Mouse (Mus musculus): Measurements from ENCODE around the gene Rnf19b. TPM values are rescaled to one million over a fixed set of nuclear protein-coding genes. Genes with fewer than 3 reads are reported as not detected.
A peak's percentile ranks its signal among the peaks of the same experiment; 100 is the strongest.

Rnf19b gene
- polyA plus RNA-seq, 1 experiment from 2014 or later, result 6.2 TPM

DNA sequence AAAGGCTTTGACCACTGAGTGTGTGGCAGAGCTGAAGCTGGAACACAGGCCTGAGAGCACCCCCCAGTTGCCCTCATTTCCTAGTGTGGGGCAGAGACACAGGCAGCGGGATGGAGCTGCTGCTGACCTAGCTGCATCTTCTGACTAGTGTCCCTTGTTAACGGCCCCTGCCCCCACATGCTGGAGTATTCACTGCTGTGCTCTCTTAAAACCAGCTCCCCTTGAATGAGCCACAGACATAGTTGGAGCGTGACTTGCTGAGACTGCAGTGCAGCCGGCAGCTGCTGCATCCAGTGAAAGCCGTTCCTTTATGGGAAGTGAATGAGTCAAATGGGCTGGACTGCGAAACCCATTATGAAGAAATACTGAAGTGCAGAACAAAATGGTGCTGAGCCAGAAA, 23.4 kb downstream of the Rnf19b start:
- no peak for ATAC-seq (ENCODE audit: extremely low read depth, insufficient number of reproducible peaks, low FRiP score, low TSS enrichment)
- no peak overlapping the region for H3K27ac ChIP-seq (replicated peaks)

GRCm38 (mm10) chr4:129081939-129082338, 23.9 kb downstream of the Rnf19b start:
- Histone ChIP-seq H3K9me3 (peaks cover 9% of the 10 kb centered on the region; the same call in 1 of the 2 replicates), H3K9ac (no peak overlapping the region), H3K27ac (replicated peaks) (0 out of 2 replicates have a peak overlapping the region, but pooled peaks have one; percentile 5), H3K4me3 (no peak overlapping the region), H3K27me3 (replicated peaks) (no peaks in the 10 kb centered on the region), H3K36me3 (peaks cover 86% of the 10 kb centered on the region), H3K4me1 (peaks cover 6% of the 10 kb centered on the region; the same call in 1 of the 2 replicates), H3K4me2 (no peak overlapping the region)
- ATAC-seq (ENCODE audit: extremely low read depth, insufficient number of reproducible peaks, low FRiP score, low TSS enrichment), result no peak
- 70% methylated on average over 3 of the region's 3 CpGs for WGBS

More for the DNA sequence above, 23.4 kb downstream of the Rnf19b start:
- peaks cover 9% of the 10 kb centered on the region; the same call in 1 of the 2 replicates for H3K9me3 ChIP-seq
- no peak overlapping the region for H3K4me2 ChIP-seq
- peaks cover 6% of the 10 kb centered on the region; the same call in 1 of the 2 replicates for H3K4me1 ChIP-seq
- H3K4me3 ChIP-seq, result no peak overlapping the region
- WGBS, result 82% methylated on average over 6 of the region's 6 CpGs
- peaks cover 90% of the 10 kb centered on the region for H3K36me3 ChIP-seq
- no peak overlapping the region for H3K9ac ChIP-seq
- H3K27me3 ChIP-seq (replicated peaks), result no peaks in the 10 kb centered on the region

GRCm38 (mm10) chr4:129082379-129083115, 24.5 kb downstream of the Rnf19b start:
- 0 out of 2 replicates have a peak overlapping the region, but pooled peaks have one; percentile 5 for H3K27ac ChIP-seq (replicated peaks)

DNA sequence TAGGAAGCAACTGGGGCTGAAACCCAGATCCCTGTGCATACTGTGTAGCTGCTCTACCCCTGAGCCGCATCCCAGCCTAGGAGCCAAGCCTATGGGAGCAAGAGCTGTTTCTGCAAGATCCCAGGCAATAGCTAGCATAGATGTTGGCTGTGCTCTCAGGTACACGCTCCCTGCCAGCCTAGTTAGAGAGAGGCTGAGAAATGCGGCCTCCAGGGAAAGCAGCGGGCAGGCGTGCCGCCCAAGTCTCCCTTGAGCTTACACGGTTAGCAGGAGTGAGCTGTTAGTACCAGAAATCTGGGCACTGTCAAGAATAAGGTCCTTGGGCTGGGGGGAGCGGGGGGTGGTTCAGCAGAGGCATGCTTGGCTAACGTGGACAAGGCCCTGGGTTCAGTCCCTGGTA, 26.8 kb downstream of the Rnf19b start:
- H3K4me1 ChIP-seq, result peaks cover 6% of the 10 kb centered on the region; the same call in 1 of the 2 replicates
- H3K4me3 ChIP-seq, result no peak overlapping the region
- H3K27ac ChIP-seq (replicated peaks), result no peak overlapping the region
- whole genome bisulfite sequencing, result 90% methylated on average over 9 of the region's 9 CpGs
- ATAC-seq (ENCODE audit: extremely low read depth, insufficient number of reproducible peaks, low FRiP score, low TSS enrichment), result no peak
- H3K9me3 ChIP-seq, result no peaks in the 10 kb centered on the region
- H3K4me2 ChIP-seq, result no peak overlapping the region
- H3K36me3 ChIP-seq, result peaks cover 56% of the 10 kb centered on the region
- no peaks in the 10 kb centered on the region for H3K27me3 ChIP-seq (replicated peaks)
- H3K9ac ChIP-seq, result no peak overlapping the region

More at GRCm38 (mm10) chr4:129082379-129083115, 24.5 kb downstream of the Rnf19b start:
- no peak overlapping the region for H3K4me2 ChIP-seq
- H3K9me3 ChIP-seq, result peaks cover 9% of the 10 kb centered on the region; the same call in 1 of the 2 replicates
- H3K9ac ChIP-seq, result no peak overlapping the region
- no peaks in the 10 kb centered on the region for H3K27me3 ChIP-seq (replicated peaks)
- peaks cover 80% of the 10 kb centered on the region for H3K36me3 ChIP-seq
- no peak overlapping the region for H3K4me3 ChIP-seq
- H3K4me1 ChIP-seq, result peaks cover 6% of the 10 kb centered on the region; the same call in 1 of the 2 replicates
- WGBS, result 44% methylated on average over 10 of the region's 10 CpGs
- ATAC-seq (ENCODE audit: extremely low read depth, insufficient number of reproducible peaks, low FRiP score, low TSS enrichment), result no peak

- H3K4me1 ChIP-seq, result peaks cover 6% of the 10 kb centered on the region; the same call in 1 of the 2 replicates
- no peak overlapping the region for H3K4me2 ChIP-seq
- 25% methylated on average over 8 of the region's 8 CpGs for WGBS
- H3K36me3 ChIP-seq, result peaks cover 44% of the 10 kb centered on the region
- no peak overlapping the region for H3K9ac ChIP-seq
- no peaks in the 10 kb centered on the region for H3K27me3 ChIP-seq (replicated peaks)
- no peak for ATAC-seq (ENCODE audit: extremely low read depth, insufficient number of reproducible peaks, low FRiP score, low TSS enrichment)
- no peak overlapping the region for H3K4me3 ChIP-seq
- no peak overlapping the region for H3K27ac ChIP-seq (replicated peaks)
- H3K9me3 ChIP-seq, result no peaks in the 10 kb centered on the region
These were observed 28.0 kb downstream of the Rnf19b start for GRCm38 (mm10) chr4:129086078-129086477.

DNA sequence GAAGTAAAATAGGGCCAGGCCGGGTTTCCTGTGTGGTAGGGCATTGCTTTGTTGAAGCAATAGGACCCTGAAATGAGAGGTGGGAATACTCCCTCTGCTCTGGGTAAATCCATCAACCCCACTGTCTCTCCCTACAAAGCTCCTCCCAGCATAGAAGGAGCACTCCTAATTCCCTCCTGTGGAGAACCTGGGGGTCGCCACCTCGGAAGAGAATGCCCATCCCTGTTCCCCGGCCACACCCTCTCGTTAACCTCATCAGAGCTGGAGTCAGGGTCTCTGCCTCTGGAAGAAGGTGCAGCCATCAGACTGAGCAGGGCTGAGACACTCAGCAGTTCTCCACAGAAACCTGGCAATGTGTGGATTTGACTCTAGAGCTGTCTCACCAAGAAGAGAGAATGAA, 29.8 kb downstream of the Rnf19b start:
- H3K9me3 ChIP-seq, result no peaks in the 10 kb centered on the region
- WGBS, result 53% methylated on average over 5 of the region's 5 CpGs
- ATAC-seq (ENCODE audit: extremely low read depth, insufficient number of reproducible peaks, low FRiP score, low TSS enrichment), result no peak

DNA sequence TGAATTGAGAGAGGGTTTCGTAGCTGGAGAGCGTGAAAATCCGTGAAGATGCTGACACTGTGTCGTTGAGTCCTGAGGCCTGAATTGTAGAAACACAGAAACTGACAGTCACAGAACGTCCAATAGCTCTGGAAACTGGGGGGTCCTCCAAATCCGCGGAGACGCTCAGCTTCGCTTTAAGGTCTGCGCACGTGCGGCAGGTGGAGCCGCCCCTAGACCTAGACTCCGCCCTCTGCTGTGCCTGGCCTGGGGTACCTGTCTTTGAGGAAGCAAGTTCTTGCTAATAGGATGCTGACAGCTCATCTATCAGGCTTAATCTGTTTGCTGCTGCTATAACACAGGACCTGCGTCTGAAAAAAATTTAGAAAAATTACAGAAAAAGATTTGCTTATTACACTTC, 37.2 kb downstream of the Rnf19b start:
- Histone ChIP-seq H3K36me3 (no peaks in the 10 kb centered on the region), H3K4me1 (no peaks in the 10 kb centered on the region), H3K27me3 (replicated peaks) (peaks cover 32% of the 10 kb centered on the region), H3K9me3 (no peaks in the 10 kb centered on the region), H3K4me3 (no peak overlapping the region), H3K9ac (no peak overlapping the region), H3K27ac (replicated peaks) (no peak overlapping the region), H3K4me2 (no peak overlapping the region)
- WGBS, result 24% methylated on average over 15 of the region's 15 CpGs
- no peak for ATAC-seq (ENCODE audit: extremely low read depth, insufficient number of reproducible peaks, low FRiP score, low TSS enrichment)

More for the DNA sequence above, 29.8 kb downstream of the Rnf19b start:
- H3K27ac ChIP-seq (replicated peaks), result no peak overlapping the region
- H3K36me3 ChIP-seq, result peaks cover 30% of the 10 kb centered on the region
- no peak overlapping the region for H3K4me2 ChIP-seq
- no peak overlapping the region for H3K9ac ChIP-seq
- H3K4me1 ChIP-seq, result no peaks in the 10 kb centered on the region
- H3K27me3 ChIP-seq (replicated peaks), result no peaks in the 10 kb centered on the region
- H3K4me3 ChIP-seq, result no peak overlapping the region

DNA sequence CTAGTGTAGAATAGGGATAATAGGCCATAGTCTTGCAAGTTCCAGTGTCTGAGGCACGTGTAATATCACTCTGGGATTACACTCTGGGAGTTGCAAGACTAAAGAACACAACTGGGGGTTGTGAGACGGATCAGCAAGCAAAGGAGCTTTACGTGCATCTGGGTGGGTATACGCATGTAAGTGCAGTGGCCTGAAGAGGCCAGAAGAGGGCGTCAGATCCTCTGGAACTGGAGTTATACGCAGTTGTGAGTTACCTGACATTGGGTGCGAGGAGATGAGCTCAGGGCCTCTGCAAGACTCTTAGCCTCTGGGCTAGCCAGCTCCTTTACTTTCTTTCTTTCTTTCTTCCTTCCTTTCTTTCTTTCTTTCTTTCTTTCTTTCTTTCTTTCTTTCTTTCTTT, 38.9 kb downstream of the Rnf19b start:
- H3K36me3 ChIP-seq, result no peaks in the 10 kb centered on the region
- ATAC-seq (ENCODE audit: extremely low read depth, insufficient number of reproducible peaks, low FRiP score, low TSS enrichment), result no peak
- peaks cover 33% of the 10 kb centered on the region for H3K27me3 ChIP-seq (replicated peaks)
- H3K9me3 ChIP-seq, result no peaks in the 10 kb centered on the region
- WGBS, result 70% methylated on average over 7 of the region's 7 CpGs
- no peak overlapping the region for H3K9ac ChIP-seq
- H3K4me1 ChIP-seq, result no peaks in the 10 kb centered on the region
- H3K27ac ChIP-seq (replicated peaks), result no peak overlapping the region
- H3K4me2 ChIP-seq, result no peak overlapping the region
- no peak overlapping the region for H3K4me3 ChIP-seq

GRCm38 (mm10) chr4:129102133-129102829, 44.2 kb downstream of the Rnf19b start:
- H3K9me3 ChIP-seq, result no peaks in the 10 kb centered on the region
- no peaks in the 10 kb centered on the region for H3K36me3 ChIP-seq
- 55% methylated on average over 14 of the region's 14 CpGs for WGBS
- no peak overlapping the region for H3K9ac ChIP-seq
- no peak overlapping the region for H3K4me3 ChIP-seq
- ATAC-seq (ENCODE audit: extremely low read depth, insufficient number of reproducible peaks, low FRiP score, low TSS enrichment), result no peak
- no peak overlapping the region for H3K4me2 ChIP-seq
- no peak overlapping the region for H3K27ac ChIP-seq (replicated peaks)
- H3K4me1 ChIP-seq, result peaks cover 8% of the 10 kb centered on the region
- H3K27me3 ChIP-seq (replicated peaks), result peaks cover 51% of the 10 kb centered on the region

DNA sequence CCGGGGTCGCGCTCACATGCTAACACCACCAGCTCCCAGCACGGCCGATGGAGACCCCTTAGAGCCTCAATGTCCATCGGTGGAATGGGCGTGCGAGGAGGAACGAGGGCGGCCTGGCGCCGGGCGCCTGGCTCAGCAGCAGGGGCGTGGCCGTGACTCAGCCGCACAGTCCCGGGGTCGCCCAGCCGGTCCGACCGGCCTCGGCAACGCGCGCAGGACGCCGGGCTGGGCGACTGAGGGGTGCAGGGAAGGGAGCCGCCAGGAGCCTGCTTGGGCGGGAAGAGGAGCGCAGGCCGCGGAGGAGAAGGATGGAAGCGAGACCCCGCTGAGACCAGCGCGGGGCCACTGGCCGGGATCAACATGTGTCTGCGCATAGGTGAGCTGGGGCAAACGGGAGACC, 47.3 kb downstream of the Rnf19b start, which contains the start of gene Tmem54:
TSS of gene Tmem54 (plus strand) at position 193 of the 400 bp plus-strand sequence.
- Histone ChIP-seq H3K9ac (peak within 1 kb of the TSS; percentile 60; the same call in 1 of the 2 replicates), H3K9me3 (no peaks in the 10 kb centered on the region), H3K36me3 (no peaks in the 10 kb centered on the region), H3K27me3 (replicated peaks) (peaks cover 72% of the 10 kb centered on the region), H3K27ac (replicated peaks) (no peak within 1 kb of the TSS), H3K4me1 (peaks cover 8% of the 10 kb centered on the region), H3K4me3 (peak within 1 kb of the TSS; percentile 35), H3K4me2 (peak within 1 kb of the TSS; percentile 61)
- WGBS, result 2% methylated on average over 40 of the region's 40 CpGs
- no peak for ATAC-seq (ENCODE audit: extremely low read depth, insufficient number of reproducible peaks, low FRiP score, low TSS enrichment)

- Histone ChIP-seq H3K27ac (replicated peaks) (no peak overlapping the region), H3K9ac (no peak overlapping the region), H3K4me2 (no peak overlapping the region), H3K36me3 (no peaks in the 10 kb centered on the region), H3K27me3 (replicated peaks) (peaks cover 74% of the 10 kb centered on the region), H3K4me3 (peak overlapping the region; percentile 35; the same call in 1 of the 2 replicates), H3K9me3 (no peaks in the 10 kb centered on the region), H3K4me1 (peaks cover 8% of the 10 kb centered on the region)
- no peak for ATAC-seq (ENCODE audit: extremely low read depth, insufficient number of reproducible peaks, low FRiP score, low TSS enrichment)
- WGBS, result 17% methylated on average over 9 of the region's 9 CpGs
These were observed 48.0 kb downstream of the Rnf19b start for GRCm38 (mm10) chr4:129106073-129106472.

Measured in heart, embryonic 13.5 days (tissue).